Mouse (Mus musculus) left cerebral cortex, postnatal 4 days (tissue): ENCODE data around the gene Spats2. TPM values are rescaled to one million over a fixed set of nuclear protein-coding genes. Genes with fewer than 3 reads are reported as not detected.
"Not testable (repeated sequence)": the region's sequence is repeated elsewhere in the genome, so short reads cannot be mapped to it uniquely, and the experiment has no call there.

Experiments used
- DNase-seq: peaks from one replicate; pipeline ENCODE4 v3.0.0-alpha.2; 2022
- intact Hi-C: fragments of 180-260 bp; cut with DNase I; formaldehyde crosslinking; loops from one replicate; pipeline ENCODE4 v1.15.1; 2025
- microRNA-seq: library from miRNA; unstranded; fragments of <30 nt; microRNA quantifications from one replicate; pipeline ENCODE4 v1.2.0, GENCODE M21; 2022
- total RNA-seq, 2 experiments: library from RNA; stranded (reverse); gene quantifications; 2 replicates each; pipeline ENCODE4 v1.2.3; 2021

Spats2 gene
- total RNA-seq, 2 experiments from 2014 or later: 39.7 to 46.0 TPM

DNA sequence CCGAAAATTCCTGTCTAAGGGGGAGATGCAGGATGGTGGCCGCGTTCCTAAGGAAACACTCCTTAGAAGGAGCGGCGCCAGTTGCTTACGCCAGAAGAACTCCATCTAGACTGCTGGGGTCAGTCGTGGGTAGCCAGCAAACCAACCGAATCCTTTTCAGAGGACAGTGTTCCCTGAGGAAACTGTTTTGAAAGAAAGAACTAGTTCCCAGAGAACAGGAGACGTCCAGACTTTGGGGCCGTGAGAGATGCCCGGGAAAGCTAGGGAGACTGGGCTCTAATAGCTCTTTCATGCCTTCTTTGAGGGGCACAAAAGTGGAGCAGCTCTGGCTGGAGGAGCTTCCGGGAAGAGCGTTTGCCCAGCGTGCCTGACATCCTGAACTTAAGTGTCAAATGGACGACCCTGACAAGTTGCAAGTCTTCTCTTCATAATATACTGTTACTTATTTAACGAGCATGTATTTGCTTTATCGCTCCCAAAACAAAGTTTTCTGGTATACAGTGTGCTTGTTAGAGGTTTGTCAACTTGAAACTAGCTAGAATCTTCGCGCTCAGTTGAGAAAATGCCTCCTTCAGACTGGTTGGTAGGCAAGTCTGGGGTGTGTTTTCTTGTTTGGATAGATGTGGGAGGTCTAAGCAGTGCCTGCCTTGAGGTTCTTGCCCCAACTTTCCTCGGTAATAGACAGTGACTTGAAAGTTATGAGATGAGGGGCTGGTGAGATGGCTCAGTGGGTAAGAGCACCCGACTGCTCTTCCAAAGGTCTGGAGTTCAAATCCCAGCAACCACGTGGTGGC lies 126.9 kb downstream of the Spats2 start:
- intact Hi-C loops: no loop called here

GRCm38 (mm10) chr15:99253175-99253479 lies 127.4 kb downstream of the Spats2 start:
- intact Hi-C loops: not testable (repeated sequence)

More for the DNA sequence above, 126.9 kb downstream of the Spats2 start:
- peak; percentile 67 for DNase-seq

DNA sequence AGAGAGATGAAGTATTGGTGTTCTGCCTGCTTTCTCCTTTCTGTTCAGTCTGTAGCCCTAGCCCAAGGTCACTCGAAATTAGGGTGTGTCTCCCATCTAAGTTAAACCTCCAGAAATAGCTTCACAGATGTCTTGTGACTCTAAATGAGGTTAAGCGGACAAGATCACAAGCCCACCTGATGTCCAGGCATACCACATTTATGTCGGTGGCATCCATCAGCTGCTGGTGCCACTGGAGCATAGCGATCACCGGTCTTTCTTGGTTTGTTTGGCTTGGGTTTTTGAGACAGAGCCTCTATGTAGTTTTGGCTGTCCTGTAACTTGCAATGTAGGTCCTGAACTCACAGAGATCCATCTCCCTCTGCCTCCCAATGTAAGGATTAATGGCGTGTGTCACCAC lies 128.1 kb downstream of the Spats2 start:
- DNase-seq: no peak
- intact Hi-C loops: no loop called here

More at GRCm38 (mm10) chr15:99253175-99253479, 127.4 kb downstream of the Spats2 start:
- not testable (repeated sequence) for DNase-seq

DNA sequence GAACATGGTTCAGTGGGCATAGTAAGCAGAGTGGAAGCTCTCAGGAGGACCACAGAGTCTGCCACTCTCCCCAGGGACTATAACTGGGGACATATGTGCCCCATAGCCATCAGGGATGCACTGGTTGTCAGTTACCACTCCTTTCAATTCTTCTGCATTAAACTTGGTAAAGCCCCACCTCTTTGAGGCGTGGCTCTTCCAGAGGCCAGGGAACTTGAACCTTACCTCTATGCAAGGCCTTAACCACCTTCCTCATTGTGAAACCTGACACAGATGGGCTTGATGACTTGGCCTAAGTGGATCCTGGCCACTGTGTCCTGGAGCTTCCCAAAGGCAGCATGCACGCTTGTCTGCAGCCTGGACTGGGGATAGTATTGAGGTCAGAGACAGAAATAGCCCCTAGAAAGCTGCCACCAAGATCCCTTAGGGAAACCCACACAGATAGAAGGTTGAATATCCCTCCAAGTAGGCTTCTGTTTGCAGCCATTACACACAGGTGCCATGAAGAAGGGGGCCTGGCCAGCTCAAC lies 128.8 kb downstream of the Spats2 start:
- intact Hi-C loops: no loop called here
- no peak for DNase-seq

DNA sequence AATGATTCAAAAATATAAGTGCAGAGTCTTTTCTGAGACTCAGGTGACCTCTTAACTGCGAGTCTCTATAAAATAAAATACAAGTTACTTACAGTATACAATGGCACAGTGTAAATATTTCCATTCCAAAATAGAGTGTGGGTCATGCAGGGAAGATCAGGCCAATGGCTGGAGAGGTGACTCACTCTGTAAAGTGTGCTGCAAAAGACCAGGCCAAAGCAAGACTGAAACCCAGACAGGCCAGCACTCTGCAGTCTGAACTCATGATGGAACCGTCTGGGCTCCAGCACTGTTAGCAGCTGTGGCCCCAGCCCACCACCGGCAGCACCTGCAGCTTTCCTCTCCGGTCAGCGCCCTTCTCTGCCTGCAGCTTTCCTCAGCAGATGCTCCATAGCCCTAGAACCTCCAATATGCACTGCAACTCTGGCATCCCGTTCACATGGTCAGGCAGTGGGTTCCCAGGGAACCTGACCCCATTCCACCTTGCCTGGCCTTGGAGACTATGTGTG lies 129.6 kb downstream of the Spats2 start:
- DNase-seq: no peak
- intact Hi-C loops: no loop called here

GRCm38 (mm10) chr15:99259167-99259729 lies 133.5 kb downstream of the Spats2 start:
- intact Hi-C loops: no loop called here
- DNase-seq: no peak

- DNase-seq: peak; percentile 70
- intact Hi-C loops: no loop called here
These were observed 134.1 kb downstream of the Spats2 start for GRCm38 (mm10) chr15:99259730-99260252.

DNA sequence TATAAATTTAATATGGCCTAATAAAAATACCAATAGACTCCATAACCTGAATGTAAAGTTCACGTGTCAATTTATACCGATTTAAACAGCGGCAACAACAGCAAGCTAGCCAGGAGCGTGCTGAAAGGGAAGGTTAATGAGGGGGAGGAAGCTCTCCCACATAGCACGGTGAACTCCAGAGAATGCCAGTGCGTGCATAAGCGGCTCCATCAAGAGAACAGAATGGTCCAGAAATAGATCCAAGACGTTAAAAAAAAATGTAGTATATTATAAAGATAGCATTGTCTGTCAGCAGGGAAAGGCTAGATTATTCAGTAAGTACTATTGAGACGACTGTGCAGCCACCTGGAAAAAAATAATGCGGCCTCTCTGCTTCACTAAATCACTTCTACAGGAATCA lies 137.0 kb downstream of the Spats2 start:
- DNase-seq: no peak
- intact Hi-C loops: no loop called here

Small RNAs within 50 kb of the gene (microRNA-seq; reads per million reads assigned to microRNA genes)
- not detected for gene Mir6960

Other genes starting within 250 kb of the Spats2 start
- 10 to 100 TPM; 18.3 to 18.4 TPM for gene Rhebl1, start 231.4 kb upstream of the Spats2 start, total RNA-seq
- gene Dhh, start 227.4 kb upstream of the Spats2 start, total RNA-seq: under 1 TPM; 0.28 to 0.36 TPM
- gene Lmbr1l, start 207.7 kb upstream of the Spats2 start, total RNA-seq: 10 to 100 TPM; 31.4 to 42.2 TPM
- 1,000 to 10,000 TPM; 1,107 to 1,135 TPM for gene Tuba1b, start 191.4 kb upstream of the Spats2 start, total RNA-seq
- gene Gm49450, start 172.4 kb upstream of the Spats2 start, total RNA-seq: not detected
- 1,000 to 10,000 TPM; 8,276 to 8,744 TPM for gene Tuba1a, start 172.2 kb upstream of the Spats2 start, total RNA-seq
- 100 to 1,000 TPM; 548 to 589 TPM for gene Tuba1c, start 96.0 kb upstream of the Spats2 start, total RNA-seq
- 1 to 10 TPM; 4.0 to 5.2 TPM for gene Prph, start 70.7 kb upstream of the Spats2 start, total RNA-seq
- gene Troap, start 51.3 kb upstream of the Spats2 start, total RNA-seq: 1 to 10 TPM; 4.7 to 5.8 TPM
- gene C1ql4, start 38.1 kb upstream of the Spats2 start, total RNA-seq: not detected
- gene Dnajc22, start 32.7 kb upstream of the Spats2 start, total RNA-seq: under 1 TPM in 1 of 2 experiments, not detected in 1; 0.30 TPM
- 10 to 100 TPM; 66.6 to 67.3 TPM for gene Kcnh3, start 98.9 kb downstream of the Spats2 start, total RNA-seq
- 100 to 1,000 TPM; 136 to 139 TPM for gene Mcrs1, start 126.0 kb downstream of the Spats2 start, total RNA-seq
- 100 to 1,000 TPM; 125 to 132 TPM for gene Prpf40b, start 169.2 kb downstream of the Spats2 start, total RNA-seq
- 1 to 10 TPM in 1 of 2 experiments, under 1 TPM in 1; 0.64 to 1.3 TPM for gene Fam186b, start 170.0 kb downstream of the Spats2 start, total RNA-seq
- 10 to 100 TPM; 23.2 to 24.0 TPM for gene Fmnl3, start 244.6 kb downstream of the Spats2 start, total RNA-seq